Mouse (Mus musculus) ES-E14 (cell line): ENCODE measurements around the gene Adsl.

Experiments
- CHD2 ChIP-seq: IDR thresholded peaks from 2 replicates; pipeline ENCODE4 v1.6.1; 2014; ENCODE audit warnings: mild to moderate bottlenecking, low read depth, low read length, inconsistent platforms
- HCFC1 ChIP-seq: IDR thresholded peaks from 2 replicates; pipeline ENCODE4 v1.6.1; 2012; ENCODE audit warnings: low read length, inconsistent platforms, borderline replicate concordance; ENCODE audit not compliant: insufficient read depth

GRCm38 (mm10) chr15:81015068-81015744, 66.9 kb downstream of the Adsl start:
- TF ChIP-seq CHD2: no peak
- no peak for TF ChIP-seq HCFC1
